Mouse (Mus musculus) liver, embryonic 14.5 days (tissue): ENCODE measurements around the gene Necap1.

Experiments used
- CTCF ChIP-seq: IDR thresholded peaks from 2 replicates; pipeline ENCODE4 v1.5.1; 2016; ENCODE audit warnings: antibody characterized with exemption, low read depth, control low read depth
- EP300 ChIP-seq: IDR thresholded peaks from 2 replicates; pipeline ENCODE4 v1.6.1; 2016; ENCODE audit warnings: antibody characterized with exemption, low read depth

DNA sequence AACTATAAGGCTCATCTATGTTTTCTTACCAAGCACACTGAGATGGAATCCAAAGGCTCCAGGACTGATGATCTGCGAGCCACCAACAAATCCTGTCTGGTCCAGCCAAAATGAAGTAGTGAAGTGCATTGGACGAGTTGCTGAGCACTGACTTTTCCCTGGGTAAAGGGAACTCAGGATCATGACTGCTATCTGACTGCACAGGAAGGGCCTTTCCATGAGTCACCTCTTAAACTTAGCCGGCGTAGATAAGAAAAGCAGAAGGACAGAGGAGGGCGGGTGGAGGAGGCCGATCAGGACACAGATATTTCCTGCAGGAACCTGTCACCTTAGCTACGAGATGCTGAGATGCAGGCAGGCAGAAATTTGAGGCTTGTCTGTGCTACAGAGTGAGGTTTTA lies 18.3 kb upstream of the Necap1 start, which contains the start of gene C3ar1:
- no peak for TF ChIP-seq CTCF
- TF ChIP-seq EP300: 0 out of 2 replicates have a peak, but pooled peaks have one; percentile 7
